Mouse (Mus musculus) neural tube, embryonic 14.5 days (tissue): Measurements from ENCODE around the gene 1700066M21Rik. TPM values are rescaled to one million over a fixed set of nuclear protein-coding genes. Genes with fewer than 3 reads are reported as not detected.
A peak's percentile ranks its signal among the peaks of the same experiment; 100 is the strongest.

ENCODE experiments used
- ATAC-seq: fragments of 200-750 bp; cut with Nextera tagmentation; 2 replicates; pipeline ENCODE4 v1.8.0; 2017; ENCODE audit warnings: low read depth, mild to moderate bottlenecking, moderate TSS enrichment, moderate library complexity
- H3K27ac ChIP-seq: fragments of 300-500 bp; sonication (generic); 2 replicates; pipeline ENCODE4 v1.5.1; 2014; ENCODE audit warnings: low read depth, mild to moderate bottlenecking, control low read depth, low read length, moderate library complexity, mixed read lengths
- H3K27me3 ChIP-seq: fragments of 300-500 bp; sonication (generic); 2 replicates; pipeline ENCODE4 v1.6.1; 2014; ENCODE audit warnings: low read length; ENCODE audit not compliant: control insufficient read depth, insufficient read depth
- H3K36me3 ChIP-seq: fragments of 300-500 bp; sonication (generic); 2 replicates; pipeline ENCODE4 v1.6.1; 2014; ENCODE audit warnings: low read length, mixed read lengths; ENCODE audit not compliant: control insufficient read depth, insufficient read depth
- H3K4me1 ChIP-seq: fragments of 300-500 bp; sonication (generic); 2 replicates; pipeline ENCODE4 v1.6.1; 2014; ENCODE audit warnings: low read length; ENCODE audit not compliant: control insufficient read depth, insufficient read depth
- H3K4me2 ChIP-seq: fragments of 300-500 bp; sonication (generic); 2 replicates; pipeline ENCODE4 v1.6.1; 2014; ENCODE audit warnings: mild to moderate bottlenecking, low read depth, low read length, control low read depth
- H3K4me3 ChIP-seq: fragments of 300-500 bp; sonication (generic); 2 replicates; pipeline ENCODE4 v1.5.1; 2014; ENCODE audit warnings: low read depth, low read length, control low read depth, mixed read lengths
- H3K9ac ChIP-seq: fragments of 300-500 bp; sonication (generic); replicated peaks from 2 replicates; pipeline ENCODE4 v1.6.1; 2014; ENCODE audit warnings: low read depth, mild to moderate bottlenecking, control low read depth, low read length, mixed read lengths
- H3K9me3 ChIP-seq: fragments of 300-500 bp; sonication (generic); 2 replicates; pipeline ENCODE4 v1.6.1; 2016; ENCODE audit warnings: low read length; ENCODE audit not compliant: control insufficient read depth
- whole genome bisulfite sequencing: fragments of 180-500 bp; shearing (Covaris S2); extraction: QIAGEN DNeasy Blood & Tissue Kit; methylation state at CpG from one replicate; pipeline ENCODE4 v1.1.7; 2014; 5-methylcytosine and 5-hydroxymethylcytosine counted together
- polyA plus RNA-seq: library from polyadenylated mRNA; unstranded; fragments of >200 nt; fragmentation: Nextera tagmentation; extraction: Ambion mirVana; gene quantifications from 2 replicates; pipeline ENCODE4 v1.2.1, GENCODE M21; 2014

1700066M21Rik gene
- polyA plus RNA-seq, 1 experiment from 2014 or later: 26.3 TPM

GRCm38 (mm10) chr1:57408994-57409393 lies 31.6 kb downstream of the 1700066M21Rik start:
- no peak for ATAC-seq
- H3K4me1 ChIP-seq: peaks cover 17% of the 10 kb centered on the region; the same call in 1 of the 2 replicates
- no peaks in the 10 kb centered on the region for H3K9me3 ChIP-seq
- WGBS: 95% methylated on average over 2 of the region's 2 CpGs
- H3K27ac ChIP-seq: no peak overlapping the region
- H3K4me2 ChIP-seq: no peak overlapping the region
- H3K36me3 ChIP-seq: peaks cover 18% of the 10 kb centered on the region
- H3K9ac ChIP-seq: no peak overlapping the region
- H3K27me3 ChIP-seq: no peaks in the 10 kb centered on the region
- H3K4me3 ChIP-seq: no peak overlapping the region

DNA sequence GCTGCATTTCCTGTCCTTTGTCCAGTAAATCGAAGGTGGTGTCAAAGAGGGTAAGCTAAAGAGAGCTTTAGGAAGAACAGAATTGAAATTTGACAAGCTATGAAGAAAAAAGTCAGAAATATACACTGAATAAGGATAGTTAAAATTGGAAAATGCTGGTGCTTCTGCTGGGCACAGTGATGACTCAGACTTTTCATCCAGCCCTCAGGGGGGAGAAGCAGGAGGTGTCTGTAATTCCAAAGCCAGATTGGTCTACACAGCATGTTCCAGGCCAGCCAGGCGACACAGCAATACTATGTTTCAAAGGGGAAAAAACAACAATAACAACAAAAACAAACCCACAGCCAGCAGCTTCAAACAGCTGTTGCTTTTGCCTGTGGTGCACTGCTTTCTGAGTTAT lies 36.0 kb downstream of the 1700066M21Rik start:
- H3K9ac ChIP-seq: no peak overlapping the region
- H3K4me1 ChIP-seq: peaks cover 6% of the 10 kb centered on the region; the same call in 1 of the 2 replicates
- no peaks in the 10 kb centered on the region for H3K9me3 ChIP-seq
- H3K4me3 ChIP-seq: no peak overlapping the region
- H3K4me2 ChIP-seq: no peak overlapping the region
- ATAC-seq: no peak
- no peaks in the 10 kb centered on the region for H3K27me3 ChIP-seq
- H3K27ac ChIP-seq: no peak overlapping the region
- H3K36me3 ChIP-seq: peaks cover 30% of the 10 kb centered on the region
- 96% methylated on average over 2 of the region's 2 CpGs for WGBS

DNA sequence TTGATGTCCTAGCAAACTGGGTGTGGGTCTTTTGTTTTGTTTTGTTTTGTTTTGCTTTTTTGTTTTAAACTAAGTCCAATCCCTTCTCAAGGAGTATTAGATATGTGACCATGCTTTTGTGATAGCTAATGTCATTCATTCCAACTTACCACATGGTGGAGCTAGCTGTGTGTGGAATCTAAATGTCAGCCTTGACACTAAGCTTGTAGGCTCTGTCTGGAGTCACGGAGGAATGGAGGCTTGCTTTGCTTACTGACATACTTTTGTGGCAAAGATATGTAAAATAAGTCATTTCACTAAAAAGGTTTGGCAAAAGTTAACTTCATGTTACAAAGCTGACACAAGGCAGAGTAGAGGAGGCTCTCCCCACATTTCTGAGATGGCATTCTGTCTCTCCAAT lies 46.3 kb downstream of the 1700066M21Rik start:
- WGBS: 13% methylated on average over 1 of the region's 1 CpGs
- Histone ChIP-seq H3K27ac (no peak overlapping the region), H3K9ac (no peak overlapping the region), H3K4me1 (no peaks in the 10 kb centered on the region), H3K4me2 (no peak overlapping the region), H3K27me3 (no peaks in the 10 kb centered on the region), H3K36me3 (no peaks in the 10 kb centered on the region), H3K4me3 (no peak overlapping the region), H3K9me3 (no peaks in the 10 kb centered on the region)
- peak; percentile 78; the same call in 1 of the 2 replicates for ATAC-seq

- Histone ChIP-seq H3K27me3 (no peaks in the 10 kb centered on the region), H3K4me3 (peak overlapping the region; percentile 8; the same call in 1 of the 2 replicates), H3K27ac (no peak overlapping the region), H3K36me3 (no peaks in the 10 kb centered on the region), H3K9ac (peak overlapping the region; percentile 48; the same call in 1 of the 2 replicates), H3K4me1 (peaks cover 11% of the 10 kb centered on the region; the same call in 1 of the 2 replicates), H3K9me3 (no peaks in the 10 kb centered on the region), H3K4me2 (peak overlapping the region; percentile 42)
- WGBS: 46% methylated on average over 16 of the region's 16 CpGs
- ATAC-seq: peak; percentile 92
These were observed 51.2 kb downstream of the 1700066M21Rik start for GRCm38 (mm10) chr1:57428368-57429308.

- ATAC-seq: peak; percentile 65
- H3K9ac ChIP-seq: 0 out of 2 replicates have a peak overlapping the region, but pooled peaks have one; percentile 11
- H3K36me3 ChIP-seq: no peaks in the 10 kb centered on the region
- H3K4me2 ChIP-seq: peak overlapping the region; percentile 33
- 0 out of 2 replicates have a peak overlapping the region, but pooled peaks have one; percentile 7 for H3K4me3 ChIP-seq
- peak overlapping the region; percentile 48; the same call in 1 of the 2 replicates for H3K27ac ChIP-seq
- H3K27me3 ChIP-seq: no peaks in the 10 kb centered on the region
- peaks cover 11% of the 10 kb centered on the region; the same call in 1 of the 2 replicates for H3K4me1 ChIP-seq
- H3K9me3 ChIP-seq: no peaks in the 10 kb centered on the region
- WGBS: under 1% methylated on average over 12 of the region's 12 CpGs
These were observed 52.5 kb downstream of the 1700066M21Rik start for GRCm38 (mm10) chr1:57429786-57430483.

- H3K9me3 ChIP-seq: no peaks in the 10 kb centered on the region
- H3K9ac ChIP-seq: no peak overlapping the region
- 91% methylated on average over 7 of the region's 7 CpGs for WGBS
- no peak overlapping the region for H3K27ac ChIP-seq
- H3K4me2 ChIP-seq: no peak overlapping the region
- peaks cover 11% of the 10 kb centered on the region; the same call in 1 of the 2 replicates for H3K4me1 ChIP-seq
- H3K4me3 ChIP-seq: no peak overlapping the region
- H3K36me3 ChIP-seq: no peaks in the 10 kb centered on the region
- no peak for ATAC-seq
- no peaks in the 10 kb centered on the region for H3K27me3 ChIP-seq
These were observed 55.7 kb downstream of the 1700066M21Rik start for GRCm38 (mm10) chr1:57433141-57433540.

Other genes with a start within 250 kb of the 1700066M21Rik start
- gene Maip1, start 28.7 kb downstream of the 1700066M21Rik start, polyA plus RNA-seq: 16.2 and 18.0 TPM in 2 replicates
- 27.2 and 28.9 TPM in 2 replicates for gene Tyw5, start 29.5 kb downstream of the 1700066M21Rik start, polyA plus RNA-seq